Comparison of ENCODE assay signal across 8 mouse cellular contexts in genomic region chr19:8929224-8930088, GRCm38 (mm10). TPM values are rescaled to one million over a fixed set of nuclear protein-coding genes. Genes with fewer than 3 reads are reported as not detected.
A peak's percentile ranks its signal among the peaks of the same experiment; 100 is the strongest.
DNase-seq lines count a peak whose midpoint lies in the region; ATAC-seq and TF ChIP-seq lines count a peak whose summit lies in the region.

Gene Rom1 (minus strand): TSS chr19:8929356.
Gene Eml3 (plus strand): TSS chr19:8929552.

- peak; percentile 85 for ATAC-seq in erythroid progenitor cell, adult 5-6 weeks (replicated peaks; ENCODE audit: low FRiP score, poor library complexity, severe bottlenecking)
- ATAC-seq in heart, embryonic 15.5 days (replicated peaks; ENCODE audit: insufficient number of reproducible peaks, insufficient read depth, low FRiP score, low read depth) = peak; percentile 77
- peak; percentile 90 for ATAC-seq in lung, embryonic 16.5 days (ENCODE audit: low read depth)

- TF ChIP-seq EP300 in ES-Bruce4 (IDR thresholded peaks at IDR 0.05; ENCODE audit: insufficient read depth, low read depth, low read length) = no peak

- peak; percentile 92 for DNase-seq in kidney, postnatal 14 days
- peak; percentile 93 for DNase-seq in thymus, postnatal 14 days

- H3K9me3 ChIP-seq in ES-Bruce4 (replicated peaks; ENCODE audit: control insufficient read depth, insufficient read depth, low read length, poor library complexity, severe bottlenecking) = no peaks in the 10 kb centered on the region
- no peaks in the 10 kb centered on the region for H3K9me3 ChIP-seq in heart, embryonic 15.5 days (replicated peaks)
- H3K9me3 ChIP-seq in lung, embryonic 16.5 days (ENCODE audit: control insufficient read depth, low read length) = no peaks in the 10 kb centered on the region

- under 1% methylated on average over 67 of the region's 74 CpGs for WGBS in heart, embryonic 15.5 days
- WGBS in lung, embryonic 16.5 days = under 1% methylated on average over 51 of the region's 74 CpGs
- WGBS in olfactory bulb, adult 2 months = 1% methylated on average over 73 of the region's 74 CpGs

- peak within 1 kb of the TSS; percentile 93 for H3K9ac ChIP-seq in ES-Bruce4 (ENCODE audit: low read depth, poor library complexity, severe bottlenecking)
- peak within 1 kb of the TSS; percentile 92 for H3K9ac ChIP-seq in heart, embryonic 15.5 days
- peak within 1 kb of the TSS; percentile 89 for H3K9ac ChIP-seq in lung, embryonic 16.5 days (ENCODE audit: low read length)

- no peaks in the 10 kb centered on the region for H3K36me3 ChIP-seq in ES-Bruce4 (ENCODE audit: control insufficient read depth, insufficient read depth, low read length, poor library complexity, severe bottlenecking)
- H3K36me3 ChIP-seq in heart, embryonic 15.5 days = peaks cover 39% of the 10 kb centered on the region
- H3K36me3 ChIP-seq in lung, embryonic 16.5 days (ENCODE audit: control insufficient read depth, insufficient read depth, low read length) = peaks cover 20% of the 10 kb centered on the region

- peak within 1 kb of the TSS; percentile 88 for H3K4me2 ChIP-seq in heart, embryonic 15.5 days
- peak within 1 kb of the TSS; percentile 81 for H3K4me2 ChIP-seq in lung, embryonic 16.5 days (ENCODE audit: low read depth, low read length)

- H3K4me1 ChIP-seq in ES-Bruce4 (ENCODE audit: control insufficient read depth, insufficient read depth, low read length) = no peaks in the 10 kb centered on the region
- no peaks in the 10 kb centered on the region for H3K4me1 ChIP-seq in brown adipose tissue, adult 24 weeks (ENCODE audit: control insufficient read depth, insufficient read depth, insufficient read length, low read length)
- peaks cover 22% of the 10 kb centered on the region for H3K4me1 ChIP-seq in heart, embryonic 15.5 days (replicated peaks)
- peaks cover 9% of the 10 kb centered on the region for H3K4me1 ChIP-seq in lung, embryonic 16.5 days (replicated peaks; ENCODE audit: control insufficient read depth, insufficient read depth, low read length)
- H3K4me1 ChIP-seq in olfactory bulb, adult 2 months (ENCODE audit: control insufficient read depth, insufficient read depth, low read length) = 0 out of 2 replicates have a peak, but pooled peaks cover 6% of the 10 kb centered on the region

- TF ChIP-seq POLR2A in ES-Bruce4 (IDR thresholded peaks at IDR 0.05; ENCODE audit: insufficient read depth, low read length) = no peak
- TF ChIP-seq POLR2A in olfactory bulb, adult 2 months (IDR thresholded peaks at IDR 0.05; ENCODE audit: insufficient read depth, low read depth, low read length) = no peak

- no peaks in the 10 kb centered on the region for H3K27me3 ChIP-seq in ES-Bruce4 (ENCODE audit: control insufficient read depth, insufficient read depth, low read length, poor library complexity, severe bottlenecking)
- H3K27me3 ChIP-seq in heart, embryonic 15.5 days = no peaks in the 10 kb centered on the region; the same call in 1 of the 2 replicates
- no peaks in the 10 kb centered on the region for H3K27me3 ChIP-seq in lung, embryonic 16.5 days (ENCODE audit: control insufficient read depth, insufficient read depth, low read depth, low read length)

- no peak within 1 kb of the TSS for H3K27ac ChIP-seq in ES-Bruce4 (ENCODE audit: insufficient read depth, low read length)
- peak within 1 kb of the TSS; percentile 70 for H3K27ac ChIP-seq in brown adipose tissue, adult 24 weeks (replicated peaks; ENCODE audit: low read depth, low read length)
- H3K27ac ChIP-seq in heart, embryonic 15.5 days = peak within 1 kb of the TSS; percentile 80
- H3K27ac ChIP-seq in lung, embryonic 16.5 days (ENCODE audit: low read length) = peak within 1 kb of the TSS; percentile 95
- H3K27ac ChIP-seq in olfactory bulb, adult 2 months (ENCODE audit: insufficient read depth, low read depth, low read length) = no peak within 1 kb of the TSS

- peak within 1 kb of the TSS; percentile 63 for H3K4me3 ChIP-seq in ES-Bruce4 (ENCODE audit: low read depth, low read length)
- peak within 1 kb of the TSS; percentile 92 for H3K4me3 ChIP-seq in brown adipose tissue, adult 24 weeks (ENCODE audit: insufficient read depth, low read depth, low read length)
- peak within 1 kb of the TSS; percentile 93 for H3K4me3 ChIP-seq in heart, embryonic 15.5 days
- peak within 1 kb of the TSS; percentile 82 for H3K4me3 ChIP-seq in lung, embryonic 16.5 days (ENCODE audit: low read length)
- peak within 1 kb of the TSS; percentile 48 for H3K4me3 ChIP-seq in olfactory bulb, adult 2 months (ENCODE audit: insufficient read depth, low read depth, low read length)

- peak; percentile 29 for TF ChIP-seq CTCF in ES-Bruce4 (IDR thresholded peaks at IDR 0.05; ENCODE audit: low read depth, low read length)
- no peak for TF ChIP-seq CTCF in olfactory bulb, adult 2 months (IDR thresholded peaks at IDR 0.05; ENCODE audit: insufficient read depth, low read depth, low read length)

RNA-seq across cellular contexts. Expression of gene Rom1, which starts in this region (rescaled TPM):
- polyA plus RNA-seq in ES-Bruce4 (2011; ENCODE audit: insufficient read depth, insufficient read length, low read depth, missing spikeins) = 1.6 and 2.2 TPM in 2 replicates
- polyA plus RNA-seq in brown adipose tissue, adult 24 weeks (2012; ENCODE audit: insufficient read depth, insufficient read length, missing spikeins) = 4.5 and 11.4 TPM in 2 replicates
- not detected in 2 replicates for total RNA-seq in erythroid progenitor cell, adult 5-6 weeks (2015; ENCODE audit: low replicate concordance)
- total RNA-seq in erythroid progenitor cell, adult 5-6 weeks (2017; ENCODE audit: low replicate concordance) = not detected in 2 replicates
- 1.9 and 2.3 TPM in 2 replicates for polyA plus RNA-seq in heart, embryonic 15.5 days (2015; fragmentation: Nextera tagmentation; extraction: Ambion mirVana)
- 2.8 and 4.0 TPM in 2 replicates for polyA plus RNA-seq in lung, embryonic 16.5 days (2015; fragmentation: Nextera tagmentation; extraction: Ambion mirVana)
- not detected in 2 replicates for polyA plus RNA-seq in olfactory bulb, adult 2 months (2012; ENCODE audit: insufficient read depth, insufficient read length, low replicate concordance, missing spikeins)

RNA-seq across cellular contexts. Expression of gene Eml3, which starts in this region (rescaled TPM):
- 19.2 and 20.4 TPM in 2 replicates for polyA plus RNA-seq in ES-Bruce4 (2011; ENCODE audit: insufficient read depth, insufficient read length, low read depth, missing spikeins)
- 11.6 and 12.9 TPM in 2 replicates for polyA plus RNA-seq in brown adipose tissue, adult 24 weeks (2012; ENCODE audit: insufficient read depth, insufficient read length, missing spikeins)
- 6.5 and 9.6 TPM in 2 replicates for total RNA-seq in erythroid progenitor cell, adult 5-6 weeks (2015; ENCODE audit: low replicate concordance)
- 7.1 and 14.0 TPM in 2 replicates for total RNA-seq in erythroid progenitor cell, adult 5-6 weeks (2017; ENCODE audit: low replicate concordance)
- 12.7 and 21.9 TPM in 2 replicates for polyA plus RNA-seq in heart, embryonic 15.5 days (2015; fragmentation: Nextera tagmentation; extraction: Ambion mirVana)
- 31.0 and 32.2 TPM in 2 replicates for polyA plus RNA-seq in lung, embryonic 16.5 days (2015; fragmentation: Nextera tagmentation; extraction: Ambion mirVana)
- not detected in 2 replicates for polyA plus RNA-seq in olfactory bulb, adult 2 months (2012; ENCODE audit: insufficient read depth, insufficient read length, low replicate concordance, missing spikeins)

Comparison
In these comparisons a context has a peak if more than half of its experiments do, and no peak if none do; other contexts are left out.
1. H3K27ac ChIP-seq: peak in brown adipose tissue, adult 24 weeks (single experiment), heart, embryonic 15.5 days (single experiment) and lung, embryonic 16.5 days (single experiment); none in ES-Bruce4 (single experiment) and olfactory bulb, adult 2 months (single experiment).
2. Peak in every context shown above with its lines, with median percentiles within 50 percentile points of each other: H3K4me3 ChIP-seq, H3K9ac ChIP-seq and ATAC-seq.